Mouse (Mus musculus) midbrain, embryonic 14.5 days (tissue): ENCODE results near the gene Scimp. TPM values are rescaled to one million over a fixed set of nuclear protein-coding genes. Genes with fewer than 3 reads are reported as not detected.
"Not testable (repeated sequence)": the region's sequence is repeated elsewhere in the genome, so short reads cannot be mapped to it uniquely, and the experiment has no call there.

Experiments used
- ATAC-seq: fragments of 200-750 bp; cut with Nextera tagmentation; 2 replicates; pipeline ENCODE4 v1.8.0; 2017; ENCODE audit warnings: moderate number of reproducible peaks, moderate library complexity; ENCODE audit not compliant: low FRiP score, low TSS enrichment
- DNase-seq: peaks from one replicate; pipeline ENCODE4 v3.0.0-alpha.2; 2015
- H3K27ac ChIP-seq: fragments of 300-500 bp; sonication (generic); replicated peaks from 2 replicates; pipeline ENCODE4 v1.5.1; 2014; ENCODE audit warnings: mild to moderate bottlenecking, low read depth, low read length, moderate library complexity
- H3K27me3 ChIP-seq: fragments of 300-500 bp; sonication (generic); 2 replicates; pipeline ENCODE4 v1.6.1; 2014; ENCODE audit warnings: low read length, control low read depth, mixed read lengths; ENCODE audit not compliant: control insufficient read depth, insufficient read depth
- H3K36me3 ChIP-seq: fragments of 300-500 bp; sonication (generic); 2 replicates; pipeline ENCODE4 v1.6.1; 2014; ENCODE audit warnings: low read length, control low read depth; ENCODE audit not compliant: control insufficient read depth, insufficient read depth
- H3K4me1 ChIP-seq: fragments of 300-500 bp; sonication (generic); 2 replicates; pipeline ENCODE4 v1.6.1; 2014; ENCODE audit warnings: mild to moderate bottlenecking, antibody characterized with exemption, low read length, control low read depth; ENCODE audit not compliant: control insufficient read depth, insufficient read depth
- H3K4me2 ChIP-seq: fragments of 300-500 bp; sonication (generic); 2 replicates; pipeline ENCODE4 v1.6.1; 2014; ENCODE audit warnings: mild to moderate bottlenecking, low read length, moderate library complexity
- H3K4me3 ChIP-seq: fragments of 300-500 bp; sonication (generic); replicated peaks from 2 replicates; pipeline ENCODE4 v1.5.1; 2014; ENCODE audit warnings: low read depth, low read length
- H3K9ac ChIP-seq: fragments of 300-500 bp; sonication (generic); replicated peaks from 2 replicates; pipeline ENCODE4 v1.6.1; 2014; ENCODE audit warnings: mild to moderate bottlenecking, low read length, moderate library complexity
- H3K9me3 ChIP-seq: fragments of 300-500 bp; sonication (generic); 2 replicates; pipeline ENCODE4 v1.6.1; 2016; ENCODE audit warnings: low read length, control low read depth, mixed read lengths; ENCODE audit not compliant: control insufficient read depth
- WGBS: fragments of 180-500 bp; shearing (Covaris S2); extraction: QIAGEN DNeasy Blood & Tissue Kit; methylation state at CpG from one replicate; pipeline ENCODE4 v1.1.7; 2014; 5-methylcytosine and 5-hydroxymethylcytosine counted together
- polyA plus RNA-seq: library from polyadenylated mRNA; unstranded; fragments of >200 nt; fragmentation: Nextera tagmentation; extraction: Ambion mirVana; gene quantifications from 2 replicates; pipeline ENCODE4 v1.2.1, GENCODE M21; 2014

Scimp gene
- polyA plus RNA-seq, 1 experiment from 2014 or later: 0.39 TPM

DNA sequence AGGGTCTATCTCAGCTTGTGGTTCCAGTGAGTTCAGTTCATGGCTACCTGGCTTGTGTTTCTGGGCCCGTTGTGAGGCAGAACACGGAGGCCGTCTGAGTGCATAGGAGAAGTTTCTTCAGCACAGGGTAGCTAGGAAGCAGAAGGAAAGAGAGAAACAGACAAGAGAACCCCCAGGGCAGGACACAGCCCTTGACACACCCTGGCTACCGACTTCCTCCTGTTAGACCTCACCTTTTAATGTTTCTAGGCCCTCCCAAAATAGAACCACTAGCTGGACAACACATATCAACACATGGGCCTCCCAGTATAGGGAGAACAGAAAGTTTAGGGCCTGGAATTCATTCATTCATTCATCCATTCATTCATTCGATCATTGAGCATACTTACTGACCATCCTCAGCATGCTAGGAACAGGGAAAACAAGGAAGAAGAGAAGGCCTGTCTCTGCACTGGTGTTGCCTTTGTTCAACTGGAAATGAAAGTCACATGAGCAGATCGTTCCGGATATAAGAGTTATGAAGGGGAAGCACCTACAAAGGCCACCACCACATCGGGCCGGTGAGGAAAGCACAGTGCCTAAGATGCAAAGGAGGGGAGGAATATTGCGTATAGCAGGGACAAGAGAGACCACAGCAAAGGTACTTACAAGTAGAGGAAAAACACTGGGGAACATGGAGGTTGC is 23.3 kb downstream of the Scimp start:
- no peak overlapping the region for H3K4me2 ChIP-seq
- H3K9me3 ChIP-seq: no peaks in the 10 kb centered on the region
- no peaks in the 10 kb centered on the region for H3K4me1 ChIP-seq
- DNase-seq (no peak), ATAC-seq (no peak)
- no peak overlapping the region for H3K9ac ChIP-seq
- no peaks in the 10 kb centered on the region for H3K27me3 ChIP-seq
- H3K36me3 ChIP-seq: no peaks in the 10 kb centered on the region
- H3K27ac ChIP-seq: no peak overlapping the region
- WGBS: 89% methylated on average over 10 of the region's 10 CpGs
- no peak overlapping the region for H3K4me3 ChIP-seq

DNA sequence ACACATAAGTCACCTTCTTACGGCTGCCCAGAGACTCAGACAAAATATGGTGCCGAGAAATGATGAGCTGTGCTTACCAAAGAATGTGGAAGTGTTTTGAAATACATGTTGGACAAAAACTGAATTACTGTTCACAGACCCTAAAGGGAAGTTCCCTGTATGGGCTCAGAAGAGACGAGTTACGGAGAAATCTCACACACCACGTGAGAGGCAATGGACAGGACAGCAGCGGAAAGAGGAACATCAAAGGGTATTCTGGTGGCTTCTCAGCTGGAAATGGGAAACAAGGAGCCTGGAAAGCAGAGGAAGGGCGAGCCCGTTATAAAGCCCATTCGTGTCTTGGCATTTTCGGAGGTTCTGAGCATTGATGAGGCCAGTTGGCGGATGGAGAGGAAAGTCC is 25.3 kb downstream of the Scimp start:
- no peak overlapping the region for H3K4me2 ChIP-seq
- H3K27ac ChIP-seq: no peak overlapping the region
- no peaks in the 10 kb centered on the region for H3K4me1 ChIP-seq
- ATAC-seq (no peak), DNase-seq (no peak)
- no peaks in the 10 kb centered on the region for H3K36me3 ChIP-seq
- H3K27me3 ChIP-seq: no peaks in the 10 kb centered on the region
- WGBS: 78% methylated on average over 11 of the region's 11 CpGs
- no peak overlapping the region for H3K4me3 ChIP-seq
- no peak overlapping the region for H3K9ac ChIP-seq
- no peaks in the 10 kb centered on the region for H3K9me3 ChIP-seq

DNA sequence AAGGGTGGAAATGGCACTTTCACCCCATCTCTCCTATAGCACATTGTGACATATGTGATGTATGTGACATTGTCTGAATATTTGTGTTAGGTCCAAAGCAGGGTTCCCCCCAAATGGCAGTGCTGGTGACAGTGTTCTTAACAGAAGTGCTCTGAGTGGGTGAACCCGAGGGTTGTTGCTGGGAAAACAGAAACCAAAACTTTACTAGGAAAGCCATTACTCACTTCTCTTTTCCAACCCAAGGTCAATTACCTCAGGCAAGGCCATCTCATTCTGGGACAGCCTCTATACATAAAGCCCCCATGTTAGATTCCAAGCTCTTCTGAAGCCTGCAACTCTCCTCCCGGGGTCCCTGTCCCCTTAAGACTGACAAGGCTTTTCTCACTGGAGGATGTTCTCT is 26.5 kb downstream of the Scimp start:
- Histone ChIP-seq H3K9me3 (no peaks in the 10 kb centered on the region), H3K36me3 (no peaks in the 10 kb centered on the region), H3K27me3 (no peaks in the 10 kb centered on the region), H3K4me3 (no peak overlapping the region), H3K27ac (no peak overlapping the region), H3K4me1 (no peaks in the 10 kb centered on the region), H3K4me2 (no peak overlapping the region), H3K9ac (no peak overlapping the region)
- 72% methylated on average over 2 of the region's 2 CpGs for WGBS
- no peak for DNase-seq
- no peak for ATAC-seq

DNA sequence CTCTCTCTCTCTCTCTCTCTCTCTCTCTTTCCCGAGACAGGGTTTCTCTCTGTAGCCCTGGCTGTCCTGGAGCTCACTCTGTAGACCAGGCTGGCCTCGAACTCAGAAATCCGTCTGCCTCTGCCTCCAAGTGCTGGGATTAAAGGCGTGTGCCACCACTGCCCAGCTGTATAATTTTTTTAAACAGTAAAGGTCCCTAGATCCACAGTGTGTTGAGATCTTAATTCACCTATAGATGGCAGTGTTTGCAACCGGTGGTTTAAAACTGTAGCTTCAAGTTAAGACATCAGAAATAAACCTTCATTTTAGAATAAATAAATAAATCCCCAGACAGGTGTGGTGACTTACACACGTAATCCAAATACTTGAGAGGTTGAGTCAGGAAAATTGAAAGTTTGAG is 34.3 kb downstream of the Scimp start:
- not testable (repeated sequence) for H3K4me1 ChIP-seq, H3K9me3 ChIP-seq, ATAC-seq, H3K4me2 ChIP-seq, H3K27ac ChIP-seq, H3K4me3 ChIP-seq, H3K27me3 ChIP-seq, H3K9ac ChIP-seq
- H3K36me3 ChIP-seq: peaks cover 17% of the 10 kb centered on the region; the same call in 1 of the 2 replicates
- DNase-seq: peak; percentile 74
- 28% methylated on average over 6 of the region's 6 CpGs for WGBS

DNA sequence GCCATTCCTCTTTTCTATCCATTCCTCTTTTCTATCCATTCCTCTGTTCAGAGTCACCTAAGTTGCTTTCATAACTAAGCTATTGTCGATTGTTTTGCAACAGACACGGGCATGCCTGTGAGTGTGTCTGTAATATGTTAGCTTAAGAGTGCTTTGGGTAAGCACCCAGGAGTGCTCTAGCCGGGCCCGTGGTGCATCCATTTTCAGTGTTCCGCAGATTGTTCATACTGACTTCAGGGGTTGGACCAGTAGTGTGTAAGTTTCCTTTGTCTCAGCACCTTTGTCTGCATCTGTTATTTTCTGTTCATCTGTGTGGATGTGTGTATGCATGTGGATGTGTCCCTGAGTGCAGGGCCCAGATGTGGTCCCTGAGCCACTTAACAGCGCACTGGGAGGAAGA is 34.8 kb downstream of the Scimp start:
- H3K4me1 ChIP-seq: no peaks in the 10 kb centered on the region
- WGBS: 74% methylated on average over 6 of the region's 6 CpGs
- no peaks in the 10 kb centered on the region for H3K27me3 ChIP-seq
- peaks cover 20% of the 10 kb centered on the region for H3K36me3 ChIP-seq
- ATAC-seq (no peak), DNase-seq (no peak)
- no peaks in the 10 kb centered on the region for H3K9me3 ChIP-seq
- H3K4me2 ChIP-seq: no peak overlapping the region
- no peak overlapping the region for H3K27ac ChIP-seq
- no peak overlapping the region for H3K4me3 ChIP-seq
- H3K9ac ChIP-seq: no peak overlapping the region

DNA sequence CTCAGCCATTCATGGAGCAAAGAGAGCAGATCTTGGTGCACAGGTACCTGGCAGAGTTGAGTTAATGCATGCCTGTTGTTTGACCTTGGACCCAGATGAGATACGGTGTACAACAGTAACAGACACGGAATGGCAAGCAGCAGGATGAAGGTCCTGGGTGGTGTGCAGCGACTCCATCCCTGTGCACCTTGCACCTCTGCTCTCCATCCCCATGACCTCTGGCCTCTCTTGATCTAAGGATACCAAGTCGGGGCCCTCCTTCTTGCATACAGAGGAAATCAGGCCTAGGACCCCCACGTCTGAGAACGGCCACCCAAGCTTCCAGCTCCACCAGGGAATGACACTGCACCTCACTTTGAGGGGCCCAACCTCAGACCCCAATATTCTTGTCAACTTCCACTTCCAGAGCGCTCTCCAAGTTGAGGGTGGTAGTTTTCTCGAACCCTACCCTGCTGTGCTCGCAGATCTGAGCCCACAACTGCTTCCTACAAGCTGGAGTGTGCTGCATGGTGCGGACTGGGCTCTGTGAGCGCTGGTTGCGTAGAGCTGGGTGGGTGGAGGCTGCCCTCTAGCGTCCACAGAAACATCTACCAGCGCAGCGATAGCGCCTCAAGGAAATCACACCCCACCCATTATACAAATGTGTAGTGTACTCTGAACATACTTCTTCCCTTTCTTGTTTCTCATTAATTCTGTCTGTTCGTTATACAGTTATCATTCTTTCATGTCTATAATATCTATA is 35.4 kb downstream of the Scimp start:
- Histone ChIP-seq H3K27me3 (no peaks in the 10 kb centered on the region), H3K9me3 (no peaks in the 10 kb centered on the region), H3K4me2 (no peak overlapping the region), H3K36me3 (peaks cover 27% of the 10 kb centered on the region), H3K9ac (no peak overlapping the region), H3K4me1 (no peaks in the 10 kb centered on the region), H3K27ac (no peak overlapping the region), H3K4me3 (no peak overlapping the region)
- WGBS: 28% methylated on average over 17 of the region's 17 CpGs
- peak; percentile 84 for DNase-seq
- ATAC-seq: peak; percentile 46; the same call in 1 of the 2 replicates

DNA sequence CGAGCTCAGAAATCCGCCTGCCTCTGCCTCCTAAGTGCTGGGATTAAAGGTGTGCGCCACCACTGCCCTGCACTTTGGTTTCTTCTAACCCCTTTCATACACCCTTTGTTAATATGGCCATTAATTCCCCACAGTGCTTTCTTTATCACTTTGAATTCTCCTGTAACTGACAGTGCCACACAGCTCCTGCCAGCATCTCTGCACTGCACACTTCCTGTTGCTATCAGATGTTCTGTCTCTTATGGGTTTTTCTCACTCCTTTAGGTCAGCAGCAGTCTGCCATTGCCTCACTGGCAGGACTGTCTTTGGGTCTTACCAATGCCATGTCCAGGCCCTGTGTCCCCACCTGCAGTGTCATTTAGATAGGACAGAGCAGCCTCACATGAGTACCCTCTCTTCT is 41.6 kb downstream of the Scimp start:
- H3K27ac ChIP-seq: no peak overlapping the region
- ATAC-seq: no peak
- H3K9ac ChIP-seq: no peak overlapping the region
- no peak for DNase-seq
- no peaks in the 10 kb centered on the region for H3K4me1 ChIP-seq
- no peaks in the 10 kb centered on the region for H3K27me3 ChIP-seq
- 85% methylated on average over 3 of the region's 3 CpGs for WGBS
- no peak overlapping the region for H3K4me3 ChIP-seq
- no peaks in the 10 kb centered on the region for H3K9me3 ChIP-seq
- H3K4me2 ChIP-seq: no peak overlapping the region
- peaks cover 41% of the 10 kb centered on the region for H3K36me3 ChIP-seq

DNA sequence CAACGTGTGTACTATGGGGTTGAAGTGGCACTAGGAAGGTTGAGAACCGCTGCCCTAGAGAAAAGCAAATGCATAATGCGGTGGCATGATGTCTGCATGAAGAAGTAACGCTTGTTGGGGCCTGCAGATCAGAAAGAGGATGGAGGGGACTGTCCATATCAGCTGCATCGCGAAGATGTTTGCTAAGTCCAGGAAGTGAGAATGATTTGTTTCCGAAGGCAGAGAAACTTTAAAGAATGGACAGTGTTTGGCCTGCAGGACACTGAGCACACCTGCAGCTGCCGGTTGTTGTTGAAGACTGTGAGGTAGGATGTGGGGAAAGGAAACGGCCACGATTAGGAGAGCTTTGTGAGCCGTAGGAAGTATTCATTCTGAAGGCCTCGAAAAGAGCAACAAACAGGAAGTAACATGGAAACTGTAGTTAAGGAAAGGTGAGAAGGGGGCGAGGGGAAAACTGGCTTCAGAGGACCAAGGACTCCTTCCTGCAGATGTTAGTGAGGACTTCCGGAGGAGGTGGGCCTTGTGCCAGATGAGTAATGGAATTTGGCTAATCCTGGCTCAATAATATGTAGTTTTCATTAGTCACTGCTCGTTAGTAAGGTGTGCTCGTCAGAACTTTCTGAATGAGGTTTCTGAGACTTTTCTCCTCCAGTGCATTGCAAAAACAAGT is 46.5 kb downstream of the Scimp start:
- no peaks in the 10 kb centered on the region for H3K9me3 ChIP-seq
- H3K36me3 ChIP-seq: peaks cover 6% of the 10 kb centered on the region; the same call in 1 of the 2 replicates
- no peak overlapping the region for H3K4me3 ChIP-seq
- no peaks in the 10 kb centered on the region for H3K27me3 ChIP-seq
- 91% methylated on average over 16 of the region's 16 CpGs for WGBS
- H3K9ac ChIP-seq: no peak overlapping the region
- no peak overlapping the region for H3K4me2 ChIP-seq
- no peak overlapping the region for H3K27ac ChIP-seq
- H3K4me1 ChIP-seq: 0 out of 2 replicates have a peak, but pooled peaks cover 7% of the 10 kb centered on the region
- no peak for ATAC-seq
- no peak for DNase-seq
